Mouse (Mus musculus) hindbrain, embryonic 11.5 days (tissue): ENCODE measurements around the gene P2ry14. TPM values are rescaled to one million over a fixed set of nuclear protein-coding genes. Genes with fewer than 3 reads are reported as not detected.

Experiments used
- ATAC-seq: fragments of 200-750 bp; cut with Nextera tagmentation; 2 replicates; pipeline ENCODE4 v1.8.0; 2017; ENCODE audit warnings: mild to moderate bottlenecking, moderate TSS enrichment, moderate library complexity; ENCODE audit not compliant: low FRiP score
- DNase-seq: peaks from one replicate; pipeline ENCODE4 v3.0.0-alpha.2; 2015; ENCODE audit warnings: low spot score
- H3K27ac ChIP-seq: fragments of 300-500 bp; sonication (generic); 2 replicates; pipeline ENCODE4 v1.5.1; 2014; ENCODE audit warnings: mild to moderate bottlenecking, low read depth, low read length
- H3K27me3 ChIP-seq: fragments of 300-500 bp; sonication (generic); 2 replicates; pipeline ENCODE4 v1.6.1; 2014; ENCODE audit warnings: mild to moderate bottlenecking, low read length, moderate library complexity, mixed read lengths; ENCODE audit not compliant: control insufficient read depth, insufficient read depth
- H3K36me3 ChIP-seq: fragments of 300-500 bp; sonication (generic); 2 replicates; pipeline ENCODE4 v1.6.1; 2014; ENCODE audit warnings: mild to moderate bottlenecking, low read length, moderate library complexity, mixed read lengths; ENCODE audit not compliant: control insufficient read depth, insufficient read depth
- H3K4me1 ChIP-seq: fragments of 300-500 bp; sonication (generic); replicated peaks from 2 replicates; pipeline ENCODE4 v1.6.1; 2014; ENCODE audit warnings: low read length, mixed read lengths; ENCODE audit not compliant: control insufficient read depth, insufficient read depth
- H3K4me2 ChIP-seq: fragments of 300-500 bp; sonication (generic); replicated peaks from 2 replicates; pipeline ENCODE4 v1.6.1; 2014; ENCODE audit warnings: mild to moderate bottlenecking, low read depth, low read length
- H3K4me3 ChIP-seq: fragments of 300-500 bp; sonication (generic); 2 replicates; pipeline ENCODE4 v1.5.1; 2014; ENCODE audit warnings: low read depth, low read length
- H3K9ac ChIP-seq: fragments of 300-500 bp; sonication (generic); 2 replicates; pipeline ENCODE4 v1.6.1; 2014; ENCODE audit warnings: low read depth, low read length
- H3K9me3 ChIP-seq: fragments of 300-500 bp; sonication (generic); 2 replicates; pipeline ENCODE4 v1.6.1; 2016; ENCODE audit warnings: low read length; ENCODE audit not compliant: control insufficient read depth
- WGBS: fragments of 180-500 bp; shearing (Covaris S2); extraction: QIAGEN DNeasy Blood & Tissue Kit; methylation state at CpG from one replicate; pipeline ENCODE4 v1.1.7; 2014; 5-methylcytosine and 5-hydroxymethylcytosine counted together
- polyA plus RNA-seq: library from polyadenylated mRNA; unstranded; fragments of >200 nt; fragmentation: Nextera tagmentation; extraction: Ambion mirVana; gene quantifications from 2 replicates; pipeline ENCODE4 v1.2.1, GENCODE M21; 2014

Gene P2ry14
- polyA plus RNA-seq, 1 experiment from 2014 or later, result 3.5 TPM

DNA sequence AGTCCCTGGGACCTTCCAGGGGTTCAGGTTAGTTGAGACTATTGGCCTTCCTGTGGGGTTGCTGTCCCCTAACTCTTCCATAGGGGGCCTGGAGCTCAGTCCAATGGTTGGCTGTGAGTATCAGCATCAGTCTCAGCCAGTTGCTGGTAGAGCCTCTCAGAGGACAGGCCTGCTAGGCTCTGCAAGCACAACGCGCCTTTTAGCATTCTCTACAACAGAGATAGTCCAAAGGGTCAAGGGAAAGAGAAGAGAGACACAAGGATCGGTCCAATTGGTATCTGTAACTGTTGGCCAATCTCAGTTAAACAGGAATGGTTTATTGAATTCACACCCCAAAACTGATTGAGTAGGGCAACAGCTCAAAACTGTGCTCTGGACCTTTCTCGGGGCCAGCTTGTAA is 46.0 kb downstream of the P2ry14 start:
- Histone ChIP-seq H3K4me3 (no peak overlapping the region), H3K9ac (no peak overlapping the region), H3K9me3 (no peaks in the 10 kb centered on the region), H3K4me1 (no peaks in the 10 kb centered on the region), H3K4me2 (no peak overlapping the region), H3K27me3 (no peaks in the 10 kb centered on the region), H3K27ac (no peak overlapping the region), H3K36me3 (no peaks in the 10 kb centered on the region)
- WGBS, result 92% methylated on average over 4 of the region's 4 CpGs
- no peak for DNase-seq
- no peak for ATAC-seq

DNA sequence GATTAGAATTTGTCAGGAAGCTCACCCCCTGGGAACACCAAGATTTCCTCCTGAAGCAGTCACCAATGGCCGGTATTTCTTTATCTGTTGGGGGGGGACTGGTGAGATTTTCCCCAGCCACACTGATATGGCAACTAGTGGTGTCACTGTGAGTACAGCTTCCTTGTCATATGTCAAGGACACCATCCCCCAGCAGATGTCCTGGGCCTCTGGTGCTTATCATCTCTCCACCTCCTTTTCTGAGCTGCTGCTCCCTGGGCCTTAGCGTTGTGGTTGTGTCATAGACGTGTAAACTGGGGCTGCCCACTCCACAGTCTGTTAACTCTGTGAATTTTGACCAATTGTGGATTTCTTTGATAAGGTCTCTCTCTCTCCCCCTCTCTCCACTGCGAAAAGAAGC is 49.0 kb downstream of the P2ry14 start:
- H3K9me3 ChIP-seq, result no peaks in the 10 kb centered on the region
- H3K27ac ChIP-seq, result no peak overlapping the region
- DNase-seq (no peak), ATAC-seq (no peak)
- WGBS, result 84% methylated on average over 4 of the region's 4 CpGs
- H3K27me3 ChIP-seq, result no peaks in the 10 kb centered on the region
- no peaks in the 10 kb centered on the region for H3K36me3 ChIP-seq
- no peak overlapping the region for H3K9ac ChIP-seq
- no peak overlapping the region for H3K4me2 ChIP-seq
- H3K4me3 ChIP-seq, result no peak overlapping the region
- H3K4me1 ChIP-seq, result no peaks in the 10 kb centered on the region

DNA sequence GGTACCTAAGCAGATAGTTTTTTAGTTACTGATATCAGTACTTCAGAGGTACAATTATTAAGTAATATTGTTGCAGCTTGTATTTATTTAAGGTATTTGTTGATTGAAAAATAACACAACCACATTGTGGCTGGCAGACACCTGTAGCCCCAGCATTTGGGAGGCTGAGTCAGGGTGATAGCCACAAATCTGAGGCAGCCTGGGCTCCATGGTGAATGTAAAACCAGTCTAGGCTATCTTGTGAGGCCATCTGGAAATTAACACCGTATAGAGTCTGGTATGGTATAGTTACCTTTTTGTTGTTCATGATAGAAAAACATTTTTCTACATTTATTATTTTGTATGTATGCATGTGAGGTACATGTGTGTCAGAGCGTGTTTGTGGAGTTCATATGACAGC is 51.3 kb downstream of the P2ry14 start:
- Histone ChIP-seq H3K4me2 (no peak overlapping the region), H3K36me3 (no peaks in the 10 kb centered on the region), H3K27ac (no peak overlapping the region), H3K9me3 (no peaks in the 10 kb centered on the region), H3K4me3 (no peak overlapping the region), H3K27me3 (no peaks in the 10 kb centered on the region), H3K4me1 (no peaks in the 10 kb centered on the region), H3K9ac (no peak overlapping the region)
- WGBS, result 96% methylated on average over 2 of the region's 2 CpGs
- DNase-seq (no peak), ATAC-seq (no peak)

GRCm38 (mm10) chr3:59101218-59101986 is 52.0 kb downstream of the P2ry14 start, which contains the start of gene Gpr171:
TSS of gene Gpr171 (minus strand) at chr3:59101821.
- H3K4me1 ChIP-seq, result no peaks in the 10 kb centered on the region
- DNase-seq, result no peak
- H3K9me3 ChIP-seq, result no peaks in the 10 kb centered on the region
- no peak within 1 kb of the TSS for H3K4me2 ChIP-seq
- no peak within 1 kb of the TSS for H3K27ac ChIP-seq
- no peaks in the 10 kb centered on the region for H3K36me3 ChIP-seq
- H3K9ac ChIP-seq, result no peak within 1 kb of the TSS
- no peaks in the 10 kb centered on the region for H3K27me3 ChIP-seq
- no peak within 1 kb of the TSS for H3K4me3 ChIP-seq
- no peak for ATAC-seq
- WGBS, result 81% methylated on average over 6 of the region's 6 CpGs

DNA sequence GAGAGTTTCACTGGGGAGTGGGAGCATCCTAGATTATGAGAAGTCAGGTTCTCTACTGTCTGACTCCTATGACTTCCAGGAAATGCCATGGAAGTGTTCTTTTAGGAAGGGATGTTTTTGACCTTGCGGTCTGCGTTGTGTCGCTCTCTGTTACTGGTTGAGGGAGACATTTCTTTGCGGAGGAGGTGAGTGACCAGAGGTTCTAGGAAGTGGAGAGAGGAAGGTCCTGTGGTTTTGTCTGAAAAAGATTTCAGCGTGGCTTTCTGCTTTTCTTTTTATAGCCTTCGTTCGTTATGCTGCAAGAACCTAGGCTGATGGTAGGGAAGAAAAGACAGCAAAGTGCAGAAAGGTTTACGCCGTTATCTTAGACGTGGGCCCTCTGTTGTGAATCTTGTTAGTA is 54.9 kb downstream of the P2ry14 start:
- H3K4me2 ChIP-seq, result no peak overlapping the region
- H3K4me1 ChIP-seq, result no peaks in the 10 kb centered on the region
- H3K36me3 ChIP-seq, result no peaks in the 10 kb centered on the region
- H3K4me3 ChIP-seq, result no peak overlapping the region
- ATAC-seq, result no peak
- WGBS, result 89% methylated on average over 10 of the region's 10 CpGs
- no peaks in the 10 kb centered on the region for H3K27me3 ChIP-seq
- H3K9me3 ChIP-seq, result no peaks in the 10 kb centered on the region
- H3K27ac ChIP-seq, result no peak overlapping the region
- no peak overlapping the region for H3K9ac ChIP-seq
- DNase-seq, result no peak

DNA sequence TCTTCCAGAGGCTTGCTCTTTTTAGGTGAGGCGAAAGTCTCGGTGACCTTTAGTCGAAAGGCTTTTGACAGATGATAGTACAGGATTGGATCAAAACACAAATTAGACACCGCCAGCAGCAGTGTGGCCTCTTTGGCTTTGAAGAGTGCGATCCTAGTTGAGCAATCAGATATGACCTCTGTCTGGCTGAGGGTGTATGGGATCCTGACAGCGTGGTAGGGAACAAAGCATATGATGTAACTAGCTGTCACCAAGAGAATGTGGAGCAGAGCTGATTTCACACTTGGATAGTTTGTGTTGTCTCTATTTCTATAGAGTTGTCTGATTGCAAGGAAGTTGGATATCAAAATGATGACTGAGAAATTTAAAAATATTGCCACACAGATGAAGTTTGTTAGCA is 56.0 kb downstream of the P2ry14 start:
- H3K4me2 ChIP-seq, result no peak overlapping the region
- no peak overlapping the region for H3K9ac ChIP-seq
- H3K9me3 ChIP-seq, result no peaks in the 10 kb centered on the region
- ATAC-seq (no peak), DNase-seq (no peak)
- H3K27me3 ChIP-seq, result no peaks in the 10 kb centered on the region
- 60% methylated on average over 6 of the region's 6 CpGs for WGBS
- H3K36me3 ChIP-seq, result no peaks in the 10 kb centered on the region
- H3K4me1 ChIP-seq, result no peaks in the 10 kb centered on the region
- no peak overlapping the region for H3K27ac ChIP-seq
- no peak overlapping the region for H3K4me3 ChIP-seq

- 79% methylated on average over 11 of the region's 11 CpGs for WGBS
- DNase-seq, result no peak
- Histone ChIP-seq H3K4me1 (no peaks in the 10 kb centered on the region), H3K9ac (no peak overlapping the region), H3K9me3 (no peaks in the 10 kb centered on the region), H3K4me2 (no peak overlapping the region), H3K36me3 (no peaks in the 10 kb centered on the region), H3K27ac (no peak overlapping the region), H3K4me3 (no peak overlapping the region), H3K27me3 (no peaks in the 10 kb centered on the region)
- ATAC-seq, result no peak
Observed at GRCm38 (mm10) chr3:59092702-59093101, 60.7 kb downstream of the P2ry14 start.

DNA sequence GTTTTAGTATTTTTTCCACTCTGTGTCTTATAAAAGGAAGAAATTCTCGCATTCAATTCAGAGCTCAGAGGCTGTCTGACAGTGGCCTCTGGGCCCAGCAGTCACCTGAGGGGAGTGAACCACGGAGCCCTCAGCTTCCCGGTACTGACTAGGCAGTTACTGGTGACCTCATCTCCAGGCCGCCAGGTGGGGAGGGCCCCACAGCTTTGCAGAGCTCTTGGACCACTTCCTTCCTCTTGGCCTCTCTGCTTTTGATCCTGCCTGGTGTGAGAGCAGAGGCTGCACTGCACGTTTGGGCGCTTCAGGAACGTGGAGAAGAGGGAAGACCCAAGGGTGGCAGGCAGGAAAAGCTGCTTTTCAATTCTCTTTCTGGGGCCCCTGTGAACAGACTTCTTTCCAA is 72.5 kb downstream of the P2ry14 start:
- 19% methylated on average over 7 of the region's 7 CpGs for WGBS

GRCm38 (mm10) chr3:59080293-59080916 is 73.0 kb downstream of the P2ry14 start:
- Histone ChIP-seq H3K36me3 (no peaks in the 10 kb centered on the region), H3K4me3 (no peak overlapping the region), H3K27ac (no peak overlapping the region), H3K9ac (no peak overlapping the region), H3K4me2 (no peak overlapping the region), H3K27me3 (no peaks in the 10 kb centered on the region), H3K9me3 (no peaks in the 10 kb centered on the region), H3K4me1 (no peaks in the 10 kb centered on the region)
- ATAC-seq (no peak), DNase-seq (no peak)
- 20% methylated on average over 6 of the region's 6 CpGs for WGBS

More for the DNA sequence above, 72.5 kb downstream of the P2ry14 start:
- Histone ChIP-seq H3K9ac (no peak overlapping the region), H3K36me3 (no peaks in the 10 kb centered on the region), H3K4me2 (no peak overlapping the region), H3K9me3 (no peaks in the 10 kb centered on the region), H3K27ac (no peak overlapping the region), H3K4me1 (no peaks in the 10 kb centered on the region), H3K27me3 (no peaks in the 10 kb centered on the region), H3K4me3 (no peak overlapping the region)
- DNase-seq (no peak), ATAC-seq (no peak)
